Mouse (Mus musculus): Measurements from ENCODE around the gene Angpt4. TPM values are rescaled to one million over a fixed set of nuclear protein-coding genes. Genes with fewer than 3 reads are reported as not detected.

Angpt4 gene
- polyA plus RNA-seq, 1 experiment, result not detected

GRCm38 (mm10) chr2:151967792-151968191 is 56.8 kb downstream of the Angpt4 start:
- Histone ChIP-seq H3K36me3 (replicated peaks; ENCODE audit: low read length) (peaks cover 48% of the 10 kb centered on the region), H3K4me1 (peaks cover 57% of the 10 kb centered on the region), H3K4me3 (replicated peaks) (no peak overlapping the region), H3K9me3 (no peaks in the 10 kb centered on the region), H3K27me3 (replicated peaks) (peaks cover 4% of the 10 kb centered on the region)
- no peak for TF ChIP-seq GATA1 (IDR thresholded peaks at IDR 0.05; ENCODE audit: borderline replicate concordance, low read length)
- TF ChIP-seq FLI1 (IDR thresholded peaks at IDR 0.05; ENCODE audit: low read length), result no peak

DNA sequence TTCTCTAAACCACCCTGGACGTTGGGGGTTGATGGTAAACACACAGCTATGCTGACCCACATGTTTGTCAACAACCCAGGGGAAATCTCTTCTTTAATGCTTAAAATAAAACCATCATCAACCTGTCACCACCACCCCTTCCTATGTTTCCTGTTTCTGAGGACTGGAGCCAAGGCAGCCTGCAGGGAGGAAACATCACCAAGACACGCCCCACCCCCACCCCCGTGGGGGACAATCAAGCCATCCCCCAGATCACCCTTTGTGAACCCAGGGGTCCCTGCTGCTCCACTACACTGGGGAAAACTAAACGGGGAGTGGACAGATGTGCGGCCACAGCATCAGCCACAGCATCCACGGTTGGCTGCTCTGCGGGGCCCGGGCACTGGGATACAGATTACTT is 57.4 kb downstream of the Angpt4 start:
- H3K36me3 ChIP-seq (replicated peaks; ENCODE audit: low read length), result peaks cover 48% of the 10 kb centered on the region
- peaks cover 63% of the 10 kb centered on the region for H3K4me1 ChIP-seq
- H3K4me3 ChIP-seq (replicated peaks), result no peak overlapping the region

GRCm38 (mm10) chr2:151968986-151969385 is 58.0 kb downstream of the Angpt4 start:
- TF ChIP-seq GATA1 (IDR thresholded peaks at IDR 0.05; ENCODE audit: borderline replicate concordance, low read length) (no peak), FLI1 (IDR thresholded peaks at IDR 0.05; ENCODE audit: low read length) (no peak)
- no peaks in the 10 kb centered on the region for H3K9me3 ChIP-seq
- peaks cover 66% of the 10 kb centered on the region for H3K4me1 ChIP-seq
- peaks cover 48% of the 10 kb centered on the region for H3K36me3 ChIP-seq (replicated peaks; ENCODE audit: low read length)
- H3K4me3 ChIP-seq (replicated peaks), result no peak overlapping the region
- H3K27me3 ChIP-seq (replicated peaks), result peaks cover 9% of the 10 kb centered on the region

More for the DNA sequence above, 57.4 kb downstream of the Angpt4 start:
- no peak for TF ChIP-seq FLI1 (IDR thresholded peaks at IDR 0.05; ENCODE audit: low read length)
- no peak for TF ChIP-seq GATA1 (IDR thresholded peaks at IDR 0.05; ENCODE audit: borderline replicate concordance, low read length)
- H3K9me3 ChIP-seq, result no peaks in the 10 kb centered on the region
- peaks cover 6% of the 10 kb centered on the region for H3K27me3 ChIP-seq (replicated peaks)

DNA sequence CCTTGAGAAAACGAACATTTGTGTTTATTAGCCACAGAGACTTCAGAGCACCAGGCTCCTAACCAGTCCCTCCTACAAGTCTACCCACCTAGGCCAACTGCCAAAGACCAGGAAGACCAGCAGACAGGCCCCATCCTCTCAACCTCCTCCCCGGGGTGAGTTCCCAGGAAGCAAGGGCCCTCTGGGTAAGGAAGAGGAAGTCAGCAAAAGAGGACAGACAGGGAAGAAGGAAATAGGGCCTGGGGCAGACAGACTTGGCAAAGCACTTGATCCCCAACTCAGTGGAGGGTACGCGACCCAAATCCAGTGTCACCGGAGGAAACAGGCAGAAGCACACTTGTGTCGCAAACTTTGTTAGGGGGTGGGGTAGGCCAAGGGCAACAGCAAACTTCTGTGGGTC is 58.4 kb downstream of the Angpt4 start:
- H3K9me3 ChIP-seq, result no peaks in the 10 kb centered on the region
- H3K4me1 ChIP-seq, result peaks cover 68% of the 10 kb centered on the region
- no peak for TF ChIP-seq FLI1 (IDR thresholded peaks at IDR 0.05; ENCODE audit: low read length)
- no peak for TF ChIP-seq GATA1 (IDR thresholded peaks at IDR 0.05; ENCODE audit: borderline replicate concordance, low read length)
- peaks cover 9% of the 10 kb centered on the region for H3K27me3 ChIP-seq (replicated peaks)
- peaks cover 48% of the 10 kb centered on the region for H3K36me3 ChIP-seq (replicated peaks; ENCODE audit: low read length)
- no peak overlapping the region for H3K4me3 ChIP-seq (replicated peaks)

DNA sequence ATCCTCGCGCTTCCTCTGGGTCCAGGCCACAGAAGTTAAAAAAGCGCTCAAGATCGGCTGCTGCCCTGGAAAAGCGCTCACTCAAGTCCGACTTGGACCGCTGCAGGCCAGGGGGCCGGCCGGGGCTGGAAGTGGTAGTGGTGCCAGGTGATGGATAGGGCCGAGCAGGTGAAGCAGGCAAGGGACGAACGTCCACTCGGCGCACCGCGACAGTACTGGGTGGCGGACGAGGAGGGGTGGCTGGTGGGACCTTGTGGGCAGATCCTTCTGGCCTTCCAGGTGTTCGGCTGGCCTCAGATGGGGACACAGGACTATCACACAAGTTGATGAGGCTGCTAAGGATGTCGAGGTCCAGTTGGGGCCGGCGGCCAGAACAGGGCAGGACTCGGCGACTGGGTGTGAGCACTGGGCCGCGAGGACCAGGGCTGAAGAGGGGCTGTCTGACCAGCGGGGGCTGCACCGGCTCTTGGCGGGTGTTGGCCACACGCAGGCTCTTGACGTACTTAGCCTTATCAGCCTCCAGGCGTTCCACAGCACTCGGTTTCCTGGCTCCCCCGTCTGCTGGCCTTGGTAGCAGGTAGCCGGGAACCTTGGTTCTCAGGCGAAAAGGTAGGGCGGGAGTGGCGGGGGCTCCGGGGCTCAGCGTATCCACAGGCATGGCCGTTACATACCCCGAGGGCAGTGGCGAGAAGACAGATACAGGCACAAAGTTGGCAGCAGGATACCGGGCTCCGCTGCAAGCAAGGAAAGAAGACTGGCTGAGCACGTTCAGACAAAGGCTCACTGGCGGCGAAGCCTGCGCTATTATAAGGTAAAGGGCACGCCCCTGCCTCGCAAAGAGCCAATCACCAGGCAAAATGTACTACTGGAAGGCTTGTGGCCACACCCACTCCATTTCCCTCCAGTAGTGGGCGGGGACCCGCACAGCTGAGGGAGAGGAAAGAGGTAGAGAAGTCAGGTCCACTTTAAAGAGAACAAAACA is 59.5 kb downstream of the Angpt4 start:
- peaks cover 9% of the 10 kb centered on the region for H3K27me3 ChIP-seq (replicated peaks)
- H3K36me3 ChIP-seq (replicated peaks; ENCODE audit: low read length), result peaks cover 48% of the 10 kb centered on the region
- H3K9me3 ChIP-seq, result no peaks in the 10 kb centered on the region
- no peak for TF ChIP-seq GATA1 (IDR thresholded peaks at IDR 0.05; ENCODE audit: borderline replicate concordance, low read length)
- TF ChIP-seq FLI1 (IDR thresholded peaks at IDR 0.05; ENCODE audit: low read length), result no peak
- H3K4me3 ChIP-seq (replicated peaks), result peak overlapping the region; percentile 3
- H3K4me1 ChIP-seq, result peaks cover 79% of the 10 kb centered on the region

DNA sequence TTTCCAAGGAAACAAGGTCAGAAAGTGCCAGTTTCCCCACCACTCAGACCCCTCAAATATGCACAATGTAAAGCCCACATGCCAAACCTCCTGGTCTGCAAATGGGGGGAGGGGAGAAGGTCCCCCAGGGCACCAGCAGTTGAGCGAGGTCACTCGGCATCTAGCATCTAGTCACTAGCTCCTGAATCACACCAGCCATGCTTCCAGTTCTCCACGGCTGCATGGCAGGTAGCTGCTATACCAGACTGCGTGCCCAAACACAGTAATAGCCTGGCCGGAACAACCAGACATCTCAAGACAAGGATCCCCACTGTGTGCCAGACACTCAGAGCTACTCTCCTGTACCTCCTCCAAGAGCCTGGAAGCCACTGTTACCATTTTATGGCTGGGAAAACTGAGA is 60.7 kb downstream of the Angpt4 start:
- Histone ChIP-seq H3K36me3 (replicated peaks; ENCODE audit: low read length) (peaks cover 56% of the 10 kb centered on the region), H3K4me1 (peaks cover 91% of the 10 kb centered on the region), H3K9me3 (no peaks in the 10 kb centered on the region), H3K4me3 (replicated peaks) (no peak overlapping the region), H3K27me3 (replicated peaks) (peaks cover 9% of the 10 kb centered on the region)
- TF ChIP-seq FLI1 (IDR thresholded peaks at IDR 0.05; ENCODE audit: low read length) (no peak), GATA1 (IDR thresholded peaks at IDR 0.05; ENCODE audit: borderline replicate concordance, low read length) (no peak)

GRCm38 (mm10) chr2:151972880-151973594 is 62.0 kb downstream of the Angpt4 start:
- Histone ChIP-seq H3K36me3 (replicated peaks; ENCODE audit: low read length) (peaks cover 63% of the 10 kb centered on the region), H3K4me3 (replicated peaks) (peak overlapping the region; percentile 91), H3K4me1 (peaks cover 99% of the 10 kb centered on the region), H3K27me3 (replicated peaks) (peaks cover 9% of the 10 kb centered on the region), H3K9me3 (no peaks in the 10 kb centered on the region)
- no peak for TF ChIP-seq GATA1 (IDR thresholded peaks at IDR 0.05; ENCODE audit: borderline replicate concordance, low read length)
- no peak for TF ChIP-seq FLI1 (IDR thresholded peaks at IDR 0.05; ENCODE audit: low read length)

DNA sequence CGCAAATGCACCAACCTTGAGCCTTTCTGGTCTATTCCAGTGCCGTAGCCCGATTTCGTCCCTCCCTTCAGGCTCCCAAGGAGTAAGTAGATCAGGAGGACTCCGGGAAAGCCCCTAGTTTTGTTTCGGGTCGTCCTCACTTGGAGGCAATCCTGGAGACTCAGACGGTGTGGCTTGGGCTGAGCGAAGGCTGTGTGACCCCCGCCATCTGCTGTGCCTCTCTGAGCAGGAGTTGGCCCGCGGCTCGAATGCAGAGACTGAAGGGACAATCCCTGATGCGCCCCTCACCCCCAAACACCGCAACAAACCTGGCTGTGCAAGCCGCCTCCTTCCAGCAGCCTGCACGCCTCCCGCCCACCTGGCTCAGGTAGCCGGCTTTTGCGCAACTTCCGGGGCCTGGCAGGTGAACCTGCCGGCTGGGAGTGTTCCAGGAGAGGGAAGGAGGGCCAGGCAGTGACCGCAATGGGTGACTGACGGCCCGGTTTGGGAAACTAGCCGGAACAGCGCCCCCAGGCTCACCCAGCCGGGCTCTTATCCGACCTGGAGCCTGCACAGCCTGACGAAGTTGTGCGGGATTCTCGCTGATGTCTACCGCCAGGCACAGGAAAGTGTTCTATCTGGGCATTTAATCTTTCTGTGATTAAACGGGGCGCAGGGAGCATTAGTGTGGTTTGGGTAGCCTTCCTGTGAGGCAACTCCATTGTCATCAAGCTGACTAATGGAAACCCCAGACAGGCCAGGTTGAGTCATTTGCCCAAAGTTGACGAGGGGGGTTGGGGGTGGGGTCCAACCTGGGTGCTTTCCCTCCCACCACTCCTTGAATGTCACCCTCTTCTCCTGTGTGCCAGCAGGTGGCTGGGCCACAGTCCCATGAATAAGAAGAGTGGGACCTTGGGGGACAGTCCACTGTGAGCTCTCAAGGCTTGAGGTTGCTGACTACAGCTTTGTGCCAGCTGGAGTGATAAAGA is 62.9 kb downstream of the Angpt4 start:
- peaks cover 99% of the 10 kb centered on the region for H3K4me1 ChIP-seq
- peaks cover 9% of the 10 kb centered on the region for H3K27me3 ChIP-seq (replicated peaks)
- peaks cover 60% of the 10 kb centered on the region for H3K36me3 ChIP-seq (replicated peaks; ENCODE audit: low read length)
- peak overlapping the region; percentile 91 for H3K4me3 ChIP-seq (replicated peaks)
- no peaks in the 10 kb centered on the region for H3K9me3 ChIP-seq
- TF ChIP-seq FLI1 (IDR thresholded peaks at IDR 0.05; ENCODE audit: low read length) (no peak), GATA1 (IDR thresholded peaks at IDR 0.05; ENCODE audit: borderline replicate concordance, low read length) (no peak)

- Histone ChIP-seq H3K4me3 (replicated peaks) (no peak overlapping the region), H3K36me3 (replicated peaks; ENCODE audit: low read length) (peaks cover 46% of the 10 kb centered on the region), H3K9me3 (no peaks in the 10 kb centered on the region), H3K4me1 (peaks cover 99% of the 10 kb centered on the region), H3K27me3 (replicated peaks) (peaks cover 9% of the 10 kb centered on the region)
- TF ChIP-seq FLI1 (IDR thresholded peaks at IDR 0.05; ENCODE audit: low read length) (no peak), GATA1 (IDR thresholded peaks at IDR 0.05; ENCODE audit: borderline replicate concordance, low read length) (no peak)
These were observed 64.3 kb downstream of the Angpt4 start for GRCm38 (mm10) chr2:151975295-151975694.

Data from megakaryocyte, embryonic 14.5 days (primary cell).